Mouse (Mus musculus) CH12.LX (cell line): ENCODE data around the gene Pkmyt1. TPM values are rescaled to one million over a fixed set of nuclear protein-coding genes. Genes with fewer than 3 reads are reported as not detected.

Source experiments
- DNase-seq: peaks from one replicate; pipeline ENCODE4 v3.0.0-alpha.2; 2013; ENCODE audit errors: extremely low read depth
- H3K27ac ChIP-seq: 2 replicates; pipeline ENCODE4 v1.5.1; 2012; ENCODE audit warnings: low read depth, mild to moderate bottlenecking, control low read depth, moderate library complexity; ENCODE audit not compliant: insufficient read depth
- H3K27me3 ChIP-seq: replicated peaks from 2 replicates; pipeline ENCODE3; 2012; ENCODE audit warnings: inconsistent platforms
- H3K36me3 ChIP-seq, 2 experiments: replicated peaks in 1 of 2; 2 replicates each; pipeline versions ENCODE3 to v1.6.1; 2012; ENCODE audit warnings: inconsistent platforms in 1 of 2, low read length in 1 of 2, mild to moderate bottlenecking in 1 of 2, mixed read lengths in 1 of 2, moderate library complexity in 1 of 2; ENCODE audit not compliant: control insufficient read depth in 1 of 2, insufficient read depth in 1 of 2
- H3K4me1 ChIP-seq, 2 experiments: 2 replicates each; pipeline ENCODE4 v1.6.1; 2012; ENCODE audit warnings: inconsistent platforms in 1 of 2, moderate library complexity in 1 of 2; ENCODE audit not compliant: insufficient read depth in 2 of 2, control insufficient read depth in 1 of 2
- H3K4me2 ChIP-seq: 2 replicates; pipeline ENCODE4 v1.6.1; 2012; ENCODE audit warnings: low read depth, mild to moderate bottlenecking, control low read depth; ENCODE audit not compliant: poor library complexity, insufficient read depth, severe bottlenecking
- H3K4me3 ChIP-seq, 3 experiments: fragments of 150-350 bp in 1 of 3; sonication (generic) in 1 of 3; replicated peaks in 1 of 3; 2 replicates each; pipeline versions ENCODE3 to v1.5.1; 2011 to 2012; ENCODE audit warnings: low read depth in 2 of 3, low read length in 2 of 3, mild to moderate bottlenecking in 2 of 3, moderate library complexity in 2 of 3, control low read depth in 1 of 3, improper control_type of control experiment in 1 of 3, inconsistent platforms in 1 of 3, mixed read lengths in 1 of 3; ENCODE audit not compliant: poor library complexity in 1 of 3
- H3K79me2 ChIP-seq: replicated peaks from 2 replicates; pipeline ENCODE4 v1.6.1; 2012; ENCODE audit warnings: mild to moderate bottlenecking, moderate library complexity; ENCODE audit not compliant: control insufficient read depth, poor library complexity, insufficient read depth, severe bottlenecking; ENCODE audit errors: extremely low read depth
- H3K9ac ChIP-seq: 2 replicates; pipeline ENCODE4 v1.6.1; 2012; ENCODE audit warnings: low read depth, mild to moderate bottlenecking, control low read depth, moderate library complexity; ENCODE audit not compliant: insufficient read depth
- H3K9me3 ChIP-seq: replicated peaks from 2 replicates; pipeline ENCODE3; 2012; ENCODE audit warnings: low read length, inconsistent platforms, mixed read lengths
- CTCF ChIP-seq, 2 experiments: IDR thresholded peaks in 1 of 2; conservative IDR thresholded peaks in 1 of 2; 2 replicates each; pipeline ENCODE4 v1.5.1; 2011 to 2012; ENCODE audit warnings: low read depth in 2 of 2, low read length in 2 of 2, improper control_type of control experiment in 1 of 2, inconsistent platforms in 1 of 2, mild to moderate bottlenecking in 1 of 2, moderate library complexity in 1 of 2
- EP300 ChIP-seq: IDR thresholded peaks from 2 replicates; pipeline ENCODE4 v1.6.1; 2011; ENCODE audit warnings: low read length, improper control_type of control experiment
- ETS1 ChIP-seq: conservative IDR thresholded peaks from 2 replicates; pipeline ENCODE4 v1.6.1; 2012; ENCODE audit warnings: low read depth, mild to moderate bottlenecking, inconsistent platforms, low read length, improper control_type of control experiment, moderate library complexity
- GABPA ChIP-seq: IDR thresholded peaks from 2 replicates; pipeline ENCODE4 v1.6.1; 2012; ENCODE audit warnings: low read depth, low read length, improper control_type of control experiment, inconsistent platforms; ENCODE audit not compliant: insufficient replicate concordance
- IRF4 ChIP-seq: IDR thresholded peaks from 2 replicates; pipeline ENCODE4 v1.6.1; 2014; ENCODE audit warnings: low read depth, mild to moderate bottlenecking, inconsistent platforms, low read length, improper control_type of control experiment
- MAFK ChIP-seq: IDR thresholded peaks from 2 replicates; pipeline ENCODE4 v1.6.1; 2011; ENCODE audit warnings: low read length, improper control_type of control experiment; ENCODE audit not compliant: insufficient replicate concordance
- MAX ChIP-seq: IDR thresholded peaks from 2 replicates; pipeline ENCODE4 v1.6.1; 2011; ENCODE audit warnings: low read length, improper control_type of control experiment
- MAZ ChIP-seq: IDR thresholded peaks from 2 replicates; pipeline ENCODE4 v1.6.1; 2012; ENCODE audit warnings: low read depth, mild to moderate bottlenecking, inconsistent platforms, low read length, improper control_type of control experiment, moderate library complexity
- NELFE ChIP-seq: IDR thresholded peaks from 2 replicates; pipeline ENCODE4 v1.6.1; 2011; ENCODE audit warnings: low read depth, low read length, improper control_type of control experiment
- POLR2A ChIP-seq: IDR thresholded peaks from 2 replicates; pipeline ENCODE4 v1.6.1; 2011; ENCODE audit warnings: low read depth, mild to moderate bottlenecking, improper control_type of control experiment, low read length
- RAD21 ChIP-seq: IDR thresholded peaks from 2 replicates; pipeline ENCODE4 v1.6.1; 2011; ENCODE audit warnings: low read depth, mild to moderate bottlenecking, low read length, improper control_type of control experiment, moderate library complexity
- SIN3A ChIP-seq: IDR thresholded peaks from 2 replicates; pipeline ENCODE4 v1.6.1; 2012; ENCODE audit warnings: low read length, improper control_type of control experiment, inconsistent platforms
- SMC3 ChIP-seq: IDR thresholded peaks from 2 replicates; pipeline ENCODE4 v1.6.1; 2011; ENCODE audit warnings: low read depth, low read length, improper control_type of control experiment
- TBP ChIP-seq: conservative IDR thresholded peaks from 2 replicates; pipeline ENCODE4 v1.6.1; 2011; ENCODE audit warnings: low read depth, low read length, improper control_type of control experiment
- TCF12 ChIP-seq: IDR thresholded peaks from 2 replicates; pipeline ENCODE4 v1.6.1; 2014; ENCODE audit warnings: low read depth, mild to moderate bottlenecking, inconsistent platforms, low read length, improper control_type of control experiment
- dilution Hi-C: fragments of 300-500 bp; cut with MboI; formaldehyde crosslinking; loops from 2 replicates; pipeline ENCODE4 v1.14.3; 2020; ENCODE audit warnings: low sequenced_read_pairs; ENCODE audit not compliant: extremely low pct_unique_long_range_greater_than_20kb, extremely low pct_ligation_motif_present
- in situ Hi-C: fragments of 300-500 bp; cut with MboI; formaldehyde crosslinking; loops from 3 replicates; pipeline ENCODE4 v1.14.3; 2019; ENCODE audit warnings: low sequenced_read_pairs, low pct_ligation_motif_present, low pct_unique_long_range_greater_than_20kb, mixed read lengths
- polyA plus RNA-seq: library from polyadenylated mRNA; unstranded; fragments of >175 nt; gene quantifications from 2 replicates; pipeline ENCODE4 v1.2.1, GENCODE M21; 2012; ENCODE audit warnings: low read depth; ENCODE audit not compliant: insufficient read length
- total RNA-seq, 2 experiments: library from RNA; depleted of rRNA; stranded (reverse); fragments of 300-350 nt in 1 of 2; fragments of >200 nt in 1 of 2; gene quantifications; 2 replicates each; pipeline ENCODE4 v1.2.3; 2012 to 2014

Pkmyt1 gene
- total and polyA plus RNA-seq, 3 experiments, result 12.6 to 37.0 (median 25.4) TPM

DNA sequence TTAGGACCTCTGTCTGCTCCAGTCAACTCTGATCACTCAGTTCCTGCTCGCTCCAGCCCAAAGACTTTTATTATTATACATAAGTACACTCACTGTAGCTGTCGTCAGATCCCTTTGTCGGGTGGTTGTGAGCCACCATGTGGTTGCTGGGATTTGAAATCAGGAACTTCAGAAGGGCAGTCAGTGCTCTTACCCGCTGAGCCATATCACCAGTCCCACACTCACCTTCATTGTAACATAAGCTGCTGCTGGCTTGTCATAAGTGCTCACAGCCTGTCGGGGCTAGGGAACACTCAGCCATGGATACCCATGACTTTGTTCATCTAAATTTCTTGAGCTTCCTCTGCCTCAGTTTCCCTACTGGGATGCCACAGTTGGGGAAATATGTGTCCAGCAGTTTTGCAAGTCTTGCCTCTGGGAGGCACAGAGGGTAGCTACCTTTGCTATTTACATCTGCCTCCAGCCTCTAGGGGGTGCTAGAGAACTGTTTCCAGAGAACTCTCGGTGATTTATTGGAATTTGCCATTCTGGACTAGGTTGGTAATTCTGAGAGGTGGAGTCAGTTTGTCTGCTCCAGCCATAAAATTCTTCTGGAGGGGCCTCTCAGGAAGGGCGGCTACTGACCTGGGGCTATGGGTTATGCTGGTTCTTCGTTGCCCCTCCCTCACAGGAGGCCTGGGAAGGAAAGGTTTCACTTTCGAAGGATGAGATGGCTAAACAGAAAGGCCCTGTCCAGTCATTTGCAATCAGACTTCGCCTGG lies 22.7 kb downstream of the Pkmyt1 start:
- DNase-seq, result peak; percentile 89

DNA sequence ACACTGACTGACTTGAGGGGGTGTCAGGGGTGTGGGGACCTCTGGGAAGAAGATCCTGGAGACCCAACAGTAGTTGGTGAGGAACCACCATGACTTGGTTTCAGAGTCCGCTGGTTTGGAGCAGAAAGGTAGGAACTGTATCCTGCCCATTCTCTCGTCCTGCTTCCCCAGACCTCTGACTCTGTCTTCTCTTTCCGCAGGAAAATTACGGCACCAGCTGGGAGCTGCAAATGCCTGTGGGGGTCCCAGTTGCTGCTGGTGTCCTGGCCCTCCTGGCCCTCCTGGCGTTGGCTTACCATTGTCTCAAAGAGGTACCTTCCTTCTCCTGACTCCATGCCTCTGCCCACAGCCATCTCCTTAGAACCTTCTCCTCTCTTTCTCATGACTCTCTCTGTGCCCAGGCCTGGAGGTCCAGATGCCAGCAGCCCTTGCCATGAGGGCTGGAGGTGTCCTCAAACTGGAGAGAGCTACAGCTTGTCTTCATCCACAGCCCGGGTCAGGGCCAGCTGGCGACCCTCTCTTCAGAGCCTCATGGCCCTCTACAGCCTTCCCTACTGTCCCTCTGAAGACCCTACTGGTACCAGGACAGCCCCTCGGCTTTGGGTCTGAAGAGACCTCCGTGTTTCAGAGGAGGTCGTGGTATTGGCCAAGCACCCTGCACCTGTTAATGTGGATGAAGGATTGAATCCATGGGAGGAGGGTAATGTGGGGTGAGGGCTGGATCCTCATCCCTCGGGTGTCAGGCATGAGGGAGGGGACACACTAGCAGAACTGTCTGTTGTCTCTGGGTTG lies 23.5 kb downstream of the Pkmyt1 start:
- H3K27ac ChIP-seq, result no peak overlapping the region
- H3K4me3 ChIP-seq, result peak overlapping the region; percentile 34 to 48 (median 43)
- TF ChIP-seq MAX (0 out of 2 replicates have a peak, but pooled peaks have one; percentile 37), TCF12 (no peak; the same call in 1 of the 2 replicates), ETS1 (0 out of 2 replicates have a peak, but pooled peaks have one; percentile 6), NELFE (peak; percentile 52; the same call in 1 of the 2 replicates)
- H3K4me1 ChIP-seq, result peaks cover 31 to 54% of the 10 kb centered on the region in 2 experiments
- dilution Hi-C loops (no loop called here), in situ Hi-C loops (no loop called here)
- H3K4me2 ChIP-seq, result peak overlapping the region; percentile 72
- peak overlapping the region; percentile 55; the same call in 1 of the 2 replicates for H3K9ac ChIP-seq
- no peaks in the 10 kb centered on the region for H3K79me2 ChIP-seq
- H3K36me3 ChIP-seq, result peaks cover 21 to 35% of the 10 kb centered on the region in 2 experiments
- no peak for DNase-seq
- H3K27me3 ChIP-seq, result peaks cover 17% of the 10 kb centered on the region
- H3K9me3 ChIP-seq, result no peaks in the 10 kb centered on the region

More for the DNA sequence above, 22.7 kb downstream of the Pkmyt1 start:
- in situ Hi-C loops, result no loop called here
- Histone ChIP-seq H3K79me2 (no peaks in the 10 kb centered on the region), H3K36me3 (peaks cover 21 to 33% of the 10 kb centered on the region in 2 experiments), H3K9ac (peak overlapping the region; percentile 55; the same call in 1 of the 2 replicates), H3K27me3 (peaks cover 22% of the 10 kb centered on the region)
- TF ChIP-seq CTCF (conservative IDR thresholded peaks at IDR 0.05 in 1 of 2, IDR thresholded peaks at IDR 0.05 in 1 of 2; ENCODE audit: low read depth in 2 of 2, low read length in 2 of 2) (peak; percentile 84 to 93), MAX (no peak), POLR2A (0 out of 2 replicates have a peak, but pooled peaks have one; percentile 18), EP300 (peak; percentile 44; the same call in 1 of the 2 replicates), SMC3 (peak; percentile 43), MAZ (peak; percentile 83; the same call in 1 of the 2 replicates), IRF4 (peak; percentile 83), RAD21 (peak; percentile 74), GABPA (no peak), SIN3A (peak; percentile 52; the same call in 1 of the 2 replicates), MAFK (no peak), TBP (no peak; the same call in 1 of the 2 replicates)
- TF ChIP-seq, all 38 proteins: peak for 8
- Histone ChIP-seq H3K27ac (no peak overlapping the region), H3K4me2 (peak overlapping the region; percentile 72), H3K4me1 (peaks cover 32 to 55% of the 10 kb centered on the region in 2 experiments), H3K9me3 (no peaks in the 10 kb centered on the region), H3K4me3 (peak overlapping the region; percentile 34 to 48 (median 43))
- dilution Hi-C loops, result no loop called here
